Mouse (Mus musculus) bone marrow, adult 2 months (tissue): ENCODE measurements around the gene Kansl1.

ENCODE experiments used
- CTCF ChIP-seq: fragments of 200-500 bp; IDR thresholded peaks from 2 replicates; pipeline ENCODE4 v1.5.1; 2011; ENCODE audit warnings: low read length, control low read depth; ENCODE audit not compliant: control insufficient read depth, insufficient read depth
- POLR2A ChIP-seq: fragments of 200-500 bp; IDR thresholded peaks from 2 replicates; pipeline ENCODE4 v1.6.1; 2011; ENCODE audit warnings: low read depth, mild to moderate bottlenecking, control low read depth, low read length, borderline replicate concordance; ENCODE audit not compliant: control insufficient read depth

DNA sequence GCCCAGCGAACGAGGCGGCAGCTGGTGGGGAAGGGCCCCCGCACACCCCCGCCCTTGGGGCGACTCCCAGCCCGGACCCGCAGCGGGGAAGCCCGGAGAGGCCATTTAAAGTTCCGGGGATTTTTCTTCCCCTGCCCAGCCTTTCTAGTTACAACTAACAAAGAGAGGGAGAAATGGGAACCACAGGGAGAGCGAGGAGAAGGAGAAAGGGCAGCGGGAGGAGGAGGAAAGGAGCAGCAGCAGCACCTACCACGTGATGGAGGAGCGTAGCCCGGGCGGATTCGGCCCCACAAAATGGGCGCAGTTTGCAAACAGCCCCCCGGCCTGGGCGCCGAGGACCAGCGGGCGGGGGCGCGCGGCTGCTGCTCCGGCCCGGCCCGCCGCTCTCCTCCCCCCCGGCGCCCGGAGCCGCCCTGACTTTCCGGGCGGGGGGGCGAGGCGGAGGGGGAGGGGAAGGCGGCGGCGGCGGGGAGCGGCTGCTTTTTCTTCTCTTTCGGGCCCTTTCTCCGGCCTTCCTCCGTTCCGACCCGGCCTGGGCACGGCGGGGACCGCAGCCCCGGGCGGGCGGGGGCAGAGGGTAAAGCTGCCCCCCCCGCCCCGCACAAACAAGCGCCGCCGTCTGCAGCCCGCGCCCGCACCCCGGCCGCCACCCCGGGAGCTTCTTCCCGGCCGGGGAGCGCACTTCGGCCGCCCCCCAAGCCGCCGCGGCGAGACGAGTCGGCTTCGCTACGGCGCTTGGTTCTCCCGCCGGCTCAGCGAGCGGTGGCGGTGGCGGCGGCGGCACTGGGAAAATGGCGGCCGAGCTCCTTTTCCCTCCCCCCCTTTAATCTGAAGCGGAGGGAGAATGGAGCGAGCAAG is 27.0 kb downstream of the Kansl1 start:
- TF ChIP-seq POLR2A: no peak; the same call in 1 of the 2 replicates
- TF ChIP-seq CTCF: no peak
